Mouse (Mus musculus): ENCODE measurements around the gene Iqsec1. TPM values are rescaled to one million over a fixed set of nuclear protein-coding genes. Genes with fewer than 3 reads are reported as not detected.

The Iqsec1 gene
- polyA plus RNA-seq, 1 experiment from 2014 or later, result 4.2 TPM

GRCm38 (mm10) chr6:90839972-90840371 lies 148.5 kb downstream of the Iqsec1 start:
- Histone ChIP-seq H3K27ac (ENCODE audit: low read depth) (no peak overlapping the region), H3K4me3 (ENCODE audit: low read depth, low read length) (no peak overlapping the region), H3K9ac (replicated peaks) (no peak overlapping the region), H3K9me3 (ENCODE audit: low read length) (no peaks in the 10 kb centered on the region), H3K4me1 (ENCODE audit: insufficient read depth) (no peaks in the 10 kb centered on the region), H3K4me2 (ENCODE audit: low read depth, low read length) (no peak overlapping the region), H3K27me3 (ENCODE audit: insufficient read depth, low read length) (no peaks in the 10 kb centered on the region), H3K36me3 (replicated peaks; ENCODE audit: insufficient read depth, low read length) (no peaks in the 10 kb centered on the region)
- TF ChIP-seq EP300 (IDR thresholded peaks at IDR 0.05; ENCODE audit: low read depth) (no peak), CTCF (IDR thresholded peaks at IDR 0.05; ENCODE audit: low read depth) (no peak)
- DNase-seq (no peak), ATAC-seq (no peak)
- 80% methylated on average over 2 of the region's 2 CpGs for WGBS (ENCODE audit: insufficient replicate concordance)

GRCm38 (mm10) chr6:90836749-90837148 lies 151.7 kb downstream of the Iqsec1 start:
- TF ChIP-seq CTCF (IDR thresholded peaks at IDR 0.05; ENCODE audit: low read depth), result no peak
- TF ChIP-seq EP300 (IDR thresholded peaks at IDR 0.05; ENCODE audit: low read depth), result no peak
- Histone ChIP-seq H3K9ac (replicated peaks) (no peak overlapping the region), H3K27ac (ENCODE audit: low read depth) (no peak overlapping the region), H3K4me1 (ENCODE audit: insufficient read depth) (no peaks in the 10 kb centered on the region), H3K4me3 (ENCODE audit: low read depth, low read length) (no peak overlapping the region), H3K36me3 (replicated peaks; ENCODE audit: insufficient read depth, low read length) (no peaks in the 10 kb centered on the region), H3K4me2 (ENCODE audit: low read depth, low read length) (no peak overlapping the region), H3K9me3 (ENCODE audit: low read length) (no peaks in the 10 kb centered on the region), H3K27me3 (ENCODE audit: insufficient read depth, low read length) (no peaks in the 10 kb centered on the region)
- 33% methylated on average over 2 of the region's 2 CpGs for WGBS (ENCODE audit: insufficient replicate concordance)
- no peak for ATAC-seq
- no peak for DNase-seq

- H3K36me3 ChIP-seq (replicated peaks; ENCODE audit: insufficient read depth, low read length), result no peaks in the 10 kb centered on the region
- no peaks in the 10 kb centered on the region for H3K27me3 ChIP-seq (ENCODE audit: insufficient read depth, low read length)
- no peak for ATAC-seq
- DNase-seq, result no peak
- H3K9me3 ChIP-seq (ENCODE audit: low read length), result no peaks in the 10 kb centered on the region
- H3K4me3 ChIP-seq (ENCODE audit: low read depth, low read length), result no peak overlapping the region
- H3K4me2 ChIP-seq (ENCODE audit: low read depth, low read length), result no peak overlapping the region
- 69% methylated on average over 6 of the region's 6 CpGs for WGBS (ENCODE audit: insufficient replicate concordance)
- H3K27ac ChIP-seq (ENCODE audit: low read depth), result no peak overlapping the region
- no peak overlapping the region for H3K9ac ChIP-seq (replicated peaks)
- TF ChIP-seq CTCF (IDR thresholded peaks at IDR 0.05; ENCODE audit: low read depth) (no peak), EP300 (IDR thresholded peaks at IDR 0.05; ENCODE audit: low read depth) (no peak)
- peaks cover 5% of the 10 kb centered on the region; the same call in 1 of the 2 replicates for H3K4me1 ChIP-seq (ENCODE audit: insufficient read depth)
These were observed 158.9 kb downstream of the Iqsec1 start for GRCm38 (mm10) chr6:90829536-90829935.

GRCm38 (mm10) chr6:90825063-90825462 lies 163.4 kb downstream of the Iqsec1 start:
- TF ChIP-seq EP300 (IDR thresholded peaks at IDR 0.05; ENCODE audit: low read depth) (no peak), CTCF (IDR thresholded peaks at IDR 0.05; ENCODE audit: low read depth) (peak; percentile 44)
- H3K27ac ChIP-seq (ENCODE audit: low read depth), result no peak overlapping the region

DNA sequence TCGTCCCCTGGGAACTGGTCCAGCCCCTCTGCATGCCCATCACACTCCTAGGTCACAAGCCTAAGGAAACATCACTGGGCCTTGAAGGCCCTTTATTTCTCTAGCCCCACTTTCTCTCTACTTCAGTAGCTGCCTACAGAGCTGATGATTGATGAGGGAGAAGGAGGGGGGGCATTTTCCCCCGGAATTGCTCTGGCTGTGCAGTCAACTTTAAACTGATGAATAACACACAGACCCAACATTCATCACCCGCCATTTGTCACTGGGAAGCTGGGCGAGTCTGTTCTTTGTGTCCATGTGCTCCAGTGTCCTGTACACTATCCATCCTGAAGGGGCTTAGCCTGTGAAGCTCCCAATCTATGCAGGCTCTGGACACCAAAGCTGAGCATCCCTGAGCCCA lies 165.2 kb downstream of the Iqsec1 start:
- Histone ChIP-seq H3K9me3 (ENCODE audit: low read length) (no peaks in the 10 kb centered on the region), H3K4me3 (ENCODE audit: low read depth, low read length) (no peak overlapping the region), H3K4me2 (ENCODE audit: low read depth, low read length) (no peak overlapping the region), H3K27ac (ENCODE audit: low read depth) (no peak overlapping the region), H3K4me1 (ENCODE audit: insufficient read depth) (peaks cover 5% of the 10 kb centered on the region; the same call in 1 of the 2 replicates), H3K27me3 (ENCODE audit: insufficient read depth, low read length) (no peaks in the 10 kb centered on the region), H3K36me3 (replicated peaks; ENCODE audit: insufficient read depth, low read length) (no peaks in the 10 kb centered on the region), H3K9ac (replicated peaks) (no peak overlapping the region)
- WGBS (ENCODE audit: insufficient replicate concordance), result 59% methylated on average over 4 of the region's 4 CpGs
- ATAC-seq, result no peak
- TF ChIP-seq EP300 (IDR thresholded peaks at IDR 0.05; ENCODE audit: low read depth), result no peak
- no peak for TF ChIP-seq CTCF (IDR thresholded peaks at IDR 0.05; ENCODE audit: low read depth)
- DNase-seq, result no peak

More at GRCm38 (mm10) chr6:90825063-90825462, 163.4 kb downstream of the Iqsec1 start:
- WGBS (ENCODE audit: insufficient replicate concordance), result 49% methylated on average over 2 of the region's 2 CpGs
- Histone ChIP-seq H3K4me2 (ENCODE audit: low read depth, low read length) (0 out of 2 replicates have a peak overlapping the region, but pooled peaks have one; percentile 8), H3K27me3 (ENCODE audit: insufficient read depth, low read length) (no peaks in the 10 kb centered on the region), H3K9ac (replicated peaks) (no peak overlapping the region), H3K36me3 (replicated peaks; ENCODE audit: insufficient read depth, low read length) (no peaks in the 10 kb centered on the region), H3K9me3 (ENCODE audit: low read length) (no peaks in the 10 kb centered on the region), H3K4me3 (ENCODE audit: low read depth, low read length) (no peak overlapping the region), H3K4me1 (ENCODE audit: insufficient read depth) (peaks cover 5% of the 10 kb centered on the region; the same call in 1 of the 2 replicates)
- ATAC-seq (peak; percentile 66), DNase-seq (peak; percentile 45)

DNA sequence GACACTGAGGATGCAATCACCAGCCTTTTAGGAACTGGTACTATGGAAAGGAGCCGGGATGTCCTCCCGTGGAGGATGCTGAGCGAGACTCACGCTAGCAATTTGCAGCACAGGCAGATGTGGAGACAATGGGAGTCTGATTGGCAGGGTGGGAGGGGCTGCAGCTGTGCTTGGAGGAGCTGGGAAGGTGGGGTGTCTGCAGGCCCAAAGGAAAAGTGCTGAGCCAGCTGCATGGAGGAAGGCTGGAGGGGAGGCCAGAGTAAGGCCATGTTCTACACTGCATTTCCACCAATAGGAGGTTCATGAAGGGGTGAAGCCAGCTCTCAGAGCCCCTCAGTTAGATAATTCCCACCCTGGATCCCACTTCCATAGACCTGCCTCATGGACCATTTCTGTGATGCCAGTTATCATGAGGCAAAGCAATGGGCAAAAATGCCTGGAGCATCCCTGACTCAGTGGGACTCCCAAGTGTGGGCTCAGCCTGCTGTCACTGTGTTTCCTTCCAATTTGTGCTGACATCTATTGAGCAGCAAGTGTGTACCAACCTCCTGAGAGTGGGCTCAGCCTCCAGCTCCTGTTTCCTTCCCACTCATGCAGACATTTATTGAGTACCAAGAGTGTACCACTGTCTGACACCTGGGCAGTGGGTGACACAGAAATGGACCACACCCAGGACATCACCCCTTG lies 166.4 kb downstream of the Iqsec1 start:
- DNase-seq (no peak), ATAC-seq (no peak)
- Histone ChIP-seq H3K4me3 (ENCODE audit: low read depth, low read length) (no peak overlapping the region), H3K36me3 (replicated peaks; ENCODE audit: insufficient read depth, low read length) (no peaks in the 10 kb centered on the region), H3K27me3 (ENCODE audit: insufficient read depth, low read length) (no peaks in the 10 kb centered on the region), H3K27ac (ENCODE audit: low read depth) (no peak overlapping the region), H3K9me3 (ENCODE audit: low read length) (no peaks in the 10 kb centered on the region), H3K4me2 (ENCODE audit: low read depth, low read length) (no peak overlapping the region), H3K9ac (replicated peaks) (no peak overlapping the region), H3K4me1 (ENCODE audit: insufficient read depth) (peaks cover 5% of the 10 kb centered on the region; the same call in 1 of the 2 replicates)
- 62% methylated on average over 4 of the region's 4 CpGs for WGBS (ENCODE audit: insufficient replicate concordance)
- TF ChIP-seq CTCF (IDR thresholded peaks at IDR 0.05; ENCODE audit: low read depth) (no peak), EP300 (IDR thresholded peaks at IDR 0.05; ENCODE audit: low read depth) (no peak)
